Mouse (Mus musculus): ENCODE measurements around the gene Ankrd23.
"Not testable (repeated sequence)": the region's sequence is repeated elsewhere in the genome, so short reads cannot be mapped to it uniquely, and the experiment has no call there.

The Ankrd23 gene

DNA sequence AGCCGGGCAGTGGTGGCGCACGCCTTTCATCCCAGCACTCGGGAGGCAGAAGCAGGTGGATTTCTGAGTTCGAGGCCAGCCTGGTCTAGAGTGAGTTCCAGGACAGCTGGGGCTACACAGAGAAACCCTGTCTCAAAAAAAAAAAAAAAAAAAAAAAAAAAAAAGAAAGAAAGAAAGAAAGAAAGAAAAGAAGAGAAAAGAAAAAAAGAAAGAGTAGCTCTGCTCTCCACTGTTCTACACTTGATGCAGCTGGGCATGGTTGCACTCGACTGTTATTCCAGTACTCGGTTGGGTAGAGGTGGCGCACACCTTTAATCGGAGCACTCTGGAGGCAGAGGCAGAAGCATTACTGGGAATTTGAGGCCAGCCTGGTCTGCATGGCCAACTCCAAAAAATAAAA, at the start of gene Ankrd23:
Ankrd23 (minus strand) TSS at position 101 of the 400 bp plus-strand sequence.
- not testable (repeated sequence) for DNase-seq

DNA sequence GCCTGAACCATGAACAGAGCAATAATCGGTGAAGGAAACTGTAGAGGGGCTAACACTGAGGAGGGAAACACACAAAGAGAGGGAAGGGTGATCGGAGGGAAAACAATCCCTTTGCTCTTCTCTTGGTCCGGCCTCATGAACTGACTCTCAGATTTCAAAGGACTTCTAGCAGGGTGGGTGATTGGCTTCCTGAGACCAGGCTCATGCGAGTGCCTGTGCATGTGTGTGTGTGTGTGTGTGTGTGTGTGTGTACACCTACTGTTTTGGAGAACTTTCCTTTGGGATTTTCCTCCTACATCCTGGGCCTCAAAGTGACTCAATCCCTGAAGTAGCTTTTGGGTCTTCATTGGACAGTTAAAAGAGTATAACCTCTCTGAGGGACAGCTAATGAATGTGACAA, 49.6 kb upstream of the Ankrd23 start:
- DNase-seq, result no peak

DNA sequence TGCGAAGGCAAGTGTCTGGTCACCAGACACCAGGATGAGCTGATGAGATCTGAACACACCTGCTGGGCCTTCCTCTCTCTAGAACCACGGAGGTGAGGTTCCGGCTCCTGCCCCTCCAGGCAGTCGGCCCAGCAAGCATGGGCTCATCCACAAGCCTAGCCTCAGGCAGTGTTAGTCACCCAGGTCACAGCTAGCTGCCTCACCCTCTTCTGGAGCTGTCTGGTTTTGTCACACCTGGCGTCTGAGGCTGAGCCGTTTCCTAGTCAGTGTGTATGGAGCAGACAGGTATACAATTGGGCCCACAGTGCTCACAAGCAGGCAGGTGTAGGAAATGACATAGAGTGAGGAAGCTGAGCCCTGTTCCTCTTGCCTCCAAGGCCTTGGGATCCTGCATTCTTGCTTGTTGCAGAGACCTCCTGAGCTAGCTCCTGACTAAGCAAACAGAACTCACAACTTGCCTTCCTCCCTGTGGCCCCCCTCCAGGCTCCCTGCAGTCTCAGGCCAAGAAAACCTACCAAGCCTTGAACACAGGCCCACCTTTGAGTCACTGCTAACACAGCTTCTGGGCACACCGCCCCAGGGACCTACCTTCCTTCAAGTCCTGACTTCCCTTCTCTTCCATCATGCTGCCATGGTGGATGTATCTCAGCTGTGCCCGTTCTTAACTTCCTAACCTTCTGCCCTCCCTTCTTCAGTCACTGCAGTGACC, 46.9 kb upstream of the Ankrd23 start:
- DNase-seq, result no peak

DNA sequence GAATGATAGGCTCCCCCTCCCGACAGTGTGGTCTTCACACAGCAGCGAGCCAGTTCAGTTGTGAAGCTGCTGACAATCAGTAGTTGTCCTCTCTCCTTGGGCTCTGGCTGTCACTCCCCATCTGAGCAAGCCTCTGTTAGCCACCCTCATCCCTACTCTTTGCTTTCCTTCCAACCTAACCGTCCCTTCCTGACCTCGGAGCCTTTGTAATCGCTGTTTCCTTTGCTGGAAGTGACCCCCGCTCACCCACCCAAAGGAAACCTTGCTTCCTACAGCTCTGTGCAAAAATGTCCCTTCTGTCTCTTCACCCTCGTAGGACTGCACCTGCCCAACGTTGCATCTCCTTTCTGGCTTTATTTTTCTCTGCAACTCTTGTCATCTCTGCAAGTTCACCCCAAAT, 45.5 kb upstream of the Ankrd23 start:
- no peak for DNase-seq

DNA sequence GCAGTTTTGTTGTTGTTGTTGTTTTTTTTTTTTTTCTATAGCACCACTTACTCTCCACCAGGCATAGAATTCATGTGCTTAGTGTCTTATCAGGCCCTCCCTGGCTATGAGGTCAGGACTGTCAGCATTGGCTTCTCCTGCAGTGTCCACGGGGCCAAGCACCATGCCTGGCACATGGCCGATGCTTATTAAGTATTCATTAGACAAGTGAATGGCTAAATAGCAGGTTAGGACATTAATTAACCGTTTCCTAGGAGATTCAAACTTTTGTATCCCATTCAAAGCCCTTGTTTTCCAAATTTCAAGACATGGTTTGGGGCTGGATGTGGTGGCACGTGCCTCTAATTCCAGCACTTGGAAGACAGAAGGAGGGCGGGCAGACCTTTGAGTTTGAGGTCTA, 44.6 kb upstream of the Ankrd23 start:
- no peak for DNase-seq

DNA sequence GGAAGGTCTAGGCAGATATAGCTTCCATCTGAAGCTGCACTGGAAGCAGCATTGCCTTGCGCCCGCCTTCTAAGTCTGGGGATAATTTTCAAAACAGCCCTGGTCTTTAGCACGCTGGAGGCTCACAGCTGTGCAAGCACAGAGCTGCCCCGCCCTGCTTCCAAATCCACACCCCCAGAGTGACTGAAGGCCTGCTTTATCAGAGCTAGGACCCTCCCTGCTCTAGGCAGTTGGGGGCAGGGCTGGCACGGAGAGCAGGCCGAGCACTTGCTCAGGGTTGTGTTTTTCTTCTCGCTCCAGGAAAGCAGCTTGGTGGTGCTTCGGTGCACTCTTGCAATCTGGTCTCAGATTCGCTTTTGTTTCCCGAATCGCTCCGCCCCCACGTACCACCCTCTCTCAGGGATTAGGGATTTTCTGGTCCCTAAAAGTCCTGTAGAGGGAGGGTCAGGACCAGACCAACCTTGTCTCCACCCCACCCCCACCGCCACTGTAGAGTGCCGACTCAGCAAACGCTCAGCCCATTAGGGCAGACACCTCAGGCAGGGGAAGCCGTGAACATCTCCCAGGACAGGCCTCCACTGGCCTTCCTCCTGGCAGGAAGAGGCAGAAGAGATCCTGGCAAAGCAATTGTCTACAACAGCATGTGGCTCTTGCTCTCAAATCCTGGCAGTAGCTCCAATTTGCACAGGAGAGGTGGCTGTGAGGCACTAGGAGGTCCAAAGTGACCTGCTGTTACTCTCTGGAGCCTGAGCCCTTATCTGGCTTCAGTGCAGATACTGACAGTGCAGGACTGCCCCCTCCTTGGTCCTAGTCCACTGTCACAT, 43.9 kb upstream of the Ankrd23 start:
- DNase-seq, result peak; percentile 56

DNA sequence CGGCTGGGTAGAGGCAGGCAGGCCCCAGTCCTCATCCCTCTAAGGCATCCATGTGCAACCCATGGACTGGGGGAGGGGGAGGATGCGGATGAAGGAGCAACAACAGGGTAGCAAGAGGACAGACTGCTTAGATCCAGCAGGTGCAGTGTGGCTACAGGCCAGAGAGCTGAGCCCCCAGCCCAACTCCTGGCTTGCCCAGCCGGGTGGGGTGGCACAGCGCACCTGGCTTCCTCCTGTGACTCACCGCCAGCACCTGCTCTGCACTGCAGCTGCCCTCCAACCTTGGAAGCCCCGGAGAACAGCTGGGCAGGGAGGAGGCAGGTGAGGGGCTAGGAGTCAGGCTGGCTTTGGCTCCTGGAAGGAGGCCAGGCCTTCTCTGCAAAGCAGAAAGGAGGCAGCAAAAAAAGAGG, 43.3 kb upstream of the Ankrd23 start:
- peak; percentile 31 for DNase-seq

DNA sequence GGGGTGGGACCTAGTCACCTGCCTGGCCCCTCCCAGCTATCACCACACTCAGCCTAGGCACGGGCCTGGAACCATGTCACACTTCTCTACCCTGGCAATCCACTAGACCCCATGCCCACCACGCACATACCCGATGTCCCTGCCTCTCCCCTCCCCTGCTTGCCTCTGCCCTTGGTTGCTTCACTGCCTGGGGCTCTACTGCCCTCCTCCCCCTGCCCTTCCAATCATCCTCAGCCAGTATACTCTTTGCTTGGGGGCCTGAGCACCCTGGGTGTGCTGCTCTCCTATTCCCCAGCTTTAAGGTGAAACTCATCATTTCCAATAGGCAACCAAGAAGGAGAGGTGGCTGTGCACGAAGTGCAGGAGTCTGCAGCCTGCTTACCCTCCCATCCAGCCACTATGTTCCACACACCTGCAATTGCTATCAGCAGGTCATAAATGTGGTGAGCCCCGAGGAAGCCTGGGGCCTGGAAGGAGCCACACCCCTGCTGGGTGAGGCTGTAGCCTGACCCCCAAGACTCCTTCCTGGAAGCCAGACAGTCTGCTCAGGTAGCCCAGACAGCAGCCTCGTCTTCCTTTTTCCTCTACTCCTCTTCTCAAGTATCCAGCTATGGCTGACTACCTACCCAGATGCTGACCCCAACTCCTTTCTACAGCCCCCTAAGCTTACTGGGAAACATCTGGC, 40.5 kb upstream of the Ankrd23 start:
- no peak for DNase-seq

DNA sequence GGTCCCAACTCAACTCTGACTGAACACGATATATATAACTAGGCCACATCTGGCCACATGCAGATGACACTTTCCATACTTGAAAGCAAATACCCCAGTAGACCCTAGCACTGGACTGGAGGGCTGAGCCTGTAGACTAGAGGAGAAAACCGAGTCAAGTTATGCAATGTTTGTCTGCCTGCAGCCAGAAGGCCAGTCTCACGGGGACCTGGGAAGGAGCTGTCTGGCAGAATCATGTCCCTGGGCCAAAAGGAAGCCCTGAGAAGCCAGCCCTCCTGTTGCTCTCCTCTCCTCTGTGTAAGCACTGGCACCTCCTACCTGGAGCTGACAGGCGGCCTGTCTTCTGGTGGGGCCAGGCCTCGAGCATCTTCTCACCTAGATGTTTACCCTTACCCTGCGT, 38.7 kb upstream of the Ankrd23 start:
- no peak for DNase-seq

DNA sequence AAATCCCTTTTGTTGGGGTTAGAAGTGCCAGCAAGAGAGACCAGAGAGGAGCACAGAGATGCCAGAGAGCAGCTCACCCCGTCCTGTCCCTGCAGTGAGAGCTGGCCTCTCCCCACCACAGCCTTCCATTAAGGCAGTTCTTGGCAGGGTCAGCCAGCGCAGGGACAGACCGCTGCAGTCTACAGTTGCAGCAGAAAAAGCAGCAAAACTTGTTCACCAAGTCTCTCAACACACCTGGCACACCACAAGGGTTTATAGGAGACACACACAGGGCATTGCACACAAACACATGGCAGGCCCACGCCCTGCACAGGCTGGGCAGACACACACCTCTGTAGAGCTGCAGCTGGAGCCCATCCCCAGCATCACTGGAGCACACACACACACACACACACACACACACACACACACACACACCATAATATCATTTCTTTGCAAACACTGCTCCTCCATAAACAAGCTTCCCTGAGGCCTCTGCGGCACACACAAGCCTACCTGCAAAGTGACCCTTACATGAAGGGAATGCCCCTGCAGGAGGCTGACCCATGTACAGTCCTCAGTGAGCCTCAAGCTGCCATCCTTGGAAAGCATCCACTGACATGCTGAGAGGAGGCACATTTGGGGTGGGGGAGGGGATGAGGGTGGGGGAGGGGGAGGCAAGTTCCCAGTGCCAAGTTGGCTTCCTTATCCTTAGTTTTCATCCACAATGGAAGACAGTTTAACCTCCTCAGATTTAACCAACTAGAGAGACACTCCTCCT, 37.7 kb upstream of the Ankrd23 start:
- no peak for DNase-seq

DNA sequence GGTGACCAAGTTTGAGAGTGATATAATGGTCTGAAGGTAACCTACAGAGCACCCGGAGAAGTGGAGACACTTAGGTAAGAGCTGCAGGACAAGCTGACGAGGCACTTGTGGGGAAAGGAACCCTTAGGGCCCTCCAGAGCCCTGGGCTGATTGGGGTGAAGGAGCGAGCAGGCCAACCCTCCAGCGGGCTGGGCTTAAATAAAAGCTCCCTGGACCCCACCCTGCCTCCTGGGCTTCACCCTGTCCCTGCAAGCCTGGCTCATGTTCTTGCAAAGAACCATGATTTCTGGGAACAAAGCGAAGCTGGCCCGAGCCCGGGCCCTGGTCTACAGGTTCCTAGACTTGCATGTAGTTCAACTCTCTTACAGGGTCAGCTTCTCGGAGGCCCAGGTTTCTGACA, 36.8 kb upstream of the Ankrd23 start:
- DNase-seq, result no peak

DNA sequence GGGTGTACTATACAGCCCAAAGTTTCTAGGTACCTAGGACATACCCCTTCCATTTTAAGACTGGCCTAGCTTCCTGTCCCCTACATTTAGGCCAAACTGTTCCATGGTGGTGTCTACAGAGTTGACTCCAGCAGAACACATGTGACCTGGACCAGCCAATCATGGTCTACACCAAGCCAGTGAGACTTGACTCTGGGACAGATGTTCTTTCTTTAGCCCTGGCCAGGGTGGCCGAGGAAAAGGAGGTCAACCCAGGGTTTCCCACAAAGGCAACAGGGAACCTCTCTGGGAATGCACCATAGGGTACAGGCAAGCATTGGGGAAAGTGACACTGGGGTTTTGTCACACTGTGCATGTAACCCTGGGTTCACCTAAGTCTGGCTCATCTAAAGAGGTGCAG, 36.0 kb upstream of the Ankrd23 start:
- DNase-seq, result no peak

DNA sequence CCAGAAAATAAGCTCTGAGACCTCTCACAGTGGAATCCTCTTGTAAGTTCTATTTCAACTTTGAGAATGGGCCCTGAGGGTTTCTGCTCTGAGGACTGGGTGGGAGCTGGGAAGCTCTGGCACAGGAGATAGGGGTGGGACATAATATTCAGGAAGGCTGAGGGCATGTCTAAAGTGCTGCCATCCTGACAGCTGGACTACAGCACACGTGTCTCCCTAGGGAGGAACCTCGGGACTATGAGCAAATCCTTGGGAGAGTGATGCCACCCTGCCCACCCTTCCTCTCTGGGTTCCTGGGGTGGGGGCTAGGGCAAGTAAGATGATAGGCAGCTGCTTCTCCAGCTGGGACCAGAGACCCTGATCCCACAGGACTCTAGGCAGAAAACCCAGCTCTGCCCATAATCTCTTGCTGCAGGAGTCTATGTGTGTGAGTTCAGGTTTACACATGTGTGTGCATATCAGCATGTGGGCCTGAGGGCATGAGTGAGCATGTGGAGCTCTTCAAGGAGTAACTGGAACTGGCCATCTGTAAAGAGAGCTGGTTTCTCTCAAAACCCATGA, 35.5 kb upstream of the Ankrd23 start:
- DNase-seq, result no peak

DNA sequence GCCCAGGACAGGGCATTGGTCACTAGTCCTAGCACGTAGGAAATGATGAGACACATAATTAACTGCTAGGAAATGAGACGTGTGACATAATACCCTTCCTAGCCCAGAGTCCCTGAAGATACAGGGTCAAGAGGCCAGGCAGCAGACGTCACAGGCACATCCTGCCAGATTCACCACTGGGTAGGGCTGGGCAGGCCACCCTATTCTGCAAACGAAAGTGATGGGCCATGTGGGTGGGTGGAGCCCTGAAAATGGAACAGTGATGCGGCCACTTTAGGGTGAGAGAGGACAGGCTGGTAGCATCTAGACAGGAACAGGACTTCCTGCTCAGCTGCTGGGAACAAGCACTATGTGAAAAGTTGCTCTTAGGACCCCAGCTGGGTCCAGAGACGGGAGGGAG, 34.9 kb upstream of the Ankrd23 start:
- no peak for DNase-seq

DNA sequence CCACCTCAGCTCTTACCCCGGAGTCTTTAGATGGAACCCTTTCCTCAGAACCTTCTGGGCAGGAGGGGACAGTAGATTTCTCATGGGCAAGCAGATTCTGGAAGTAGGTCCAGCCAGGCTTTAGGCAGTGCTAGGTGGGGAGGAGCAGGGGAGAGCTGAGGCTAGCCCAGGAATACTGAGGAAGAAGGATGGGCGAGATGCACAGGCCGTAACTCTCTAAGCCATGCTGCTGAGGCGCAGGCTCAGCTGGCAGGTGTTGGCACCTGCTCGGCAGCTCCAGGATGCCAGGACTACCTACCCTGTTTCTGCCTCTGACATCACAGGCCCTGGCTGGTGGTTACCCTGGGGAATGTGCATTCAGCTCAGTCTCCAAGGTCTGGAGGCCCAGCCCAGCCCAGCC, 33.6 kb upstream of the Ankrd23 start:
- DNase-seq, result no peak

DNA sequence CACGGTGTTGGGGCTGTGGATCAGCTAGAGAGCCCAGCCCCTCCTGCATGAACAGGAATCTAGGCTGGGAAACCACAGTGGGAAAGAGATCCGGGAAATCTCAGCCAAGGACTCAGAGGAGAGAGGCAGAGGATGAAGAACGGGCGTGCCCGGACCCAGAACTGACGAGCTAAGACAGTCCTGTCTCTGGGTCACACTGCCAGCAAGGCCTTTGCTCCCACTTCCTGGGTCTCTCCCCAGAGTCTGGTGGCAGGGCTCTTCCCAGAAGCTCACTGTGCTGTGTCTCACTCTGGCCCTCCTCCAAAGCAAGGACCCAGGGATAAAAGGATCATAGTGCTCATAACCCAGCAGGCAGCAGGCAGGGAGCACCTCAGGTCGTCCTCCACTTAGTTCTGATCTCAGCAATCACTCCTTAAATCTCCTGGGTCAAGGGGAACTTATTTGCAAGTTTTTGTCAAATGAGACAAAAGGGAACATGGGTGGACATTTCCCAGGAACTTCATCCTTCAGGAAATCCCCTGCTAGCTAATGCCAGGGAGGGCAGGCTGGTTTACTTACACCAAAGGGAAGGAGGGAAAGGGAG, 33.1 kb upstream of the Ankrd23 start:
- no peak for DNase-seq

DNA sequence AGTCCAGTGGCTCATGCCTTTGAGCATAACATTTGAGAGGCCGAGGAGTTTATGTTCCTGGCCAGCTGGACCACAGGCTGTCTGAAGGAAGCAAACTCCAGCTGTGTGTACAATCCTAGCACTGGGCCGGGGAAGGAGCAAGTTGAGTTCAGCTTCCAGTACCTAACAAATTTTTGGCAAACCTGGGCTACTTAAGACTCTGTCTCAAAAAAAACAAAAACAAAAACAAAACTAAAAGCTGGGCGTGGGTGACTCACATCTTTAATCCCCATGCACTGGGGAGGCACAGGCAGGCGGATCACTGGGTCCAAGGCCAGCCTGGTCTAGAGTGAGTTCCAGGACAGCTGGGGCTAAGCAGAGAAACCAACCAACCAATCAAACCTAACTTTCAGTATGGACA, 32.1 kb upstream of the Ankrd23 start:
- DNase-seq, result no peak

DNA sequence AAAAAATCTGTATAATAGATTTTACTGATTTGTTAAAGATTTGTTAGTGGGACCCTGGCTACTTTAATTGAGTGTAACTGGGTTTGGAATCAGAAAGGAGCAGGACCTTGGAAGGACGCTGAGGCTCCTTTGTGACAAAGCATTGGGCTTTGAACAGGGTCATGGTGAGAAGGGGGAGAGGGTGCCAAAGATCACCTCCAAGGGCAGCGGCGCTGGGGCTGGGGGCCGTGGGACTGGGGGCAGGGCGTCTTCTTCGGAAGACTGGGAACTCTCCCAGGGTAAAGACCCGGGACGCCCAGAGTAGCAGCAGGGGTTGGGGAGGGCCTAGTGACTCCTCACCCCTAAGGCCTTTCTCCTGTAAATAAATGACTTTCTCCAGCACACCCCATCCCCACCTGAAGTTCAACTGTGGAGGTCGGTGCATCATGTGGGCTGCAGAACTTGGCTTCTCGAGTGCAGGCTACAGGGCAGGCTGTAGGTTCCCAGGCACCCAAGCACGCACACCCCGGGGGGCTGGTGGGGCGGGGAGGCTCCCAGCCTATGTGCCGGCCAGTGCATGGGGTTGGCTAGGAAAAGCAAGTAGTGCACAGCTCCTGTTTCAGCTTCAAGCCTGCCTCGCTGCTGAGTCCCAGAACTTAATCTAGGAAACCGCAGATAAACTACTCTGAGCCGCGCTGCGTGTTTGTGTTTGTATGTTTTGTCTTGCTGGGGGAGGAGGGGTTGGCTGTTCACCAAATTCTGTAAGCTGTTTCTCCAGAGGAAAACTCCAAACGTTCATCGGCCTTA, 31.3 kb upstream of the Ankrd23 start:
- no peak for DNase-seq

DNA sequence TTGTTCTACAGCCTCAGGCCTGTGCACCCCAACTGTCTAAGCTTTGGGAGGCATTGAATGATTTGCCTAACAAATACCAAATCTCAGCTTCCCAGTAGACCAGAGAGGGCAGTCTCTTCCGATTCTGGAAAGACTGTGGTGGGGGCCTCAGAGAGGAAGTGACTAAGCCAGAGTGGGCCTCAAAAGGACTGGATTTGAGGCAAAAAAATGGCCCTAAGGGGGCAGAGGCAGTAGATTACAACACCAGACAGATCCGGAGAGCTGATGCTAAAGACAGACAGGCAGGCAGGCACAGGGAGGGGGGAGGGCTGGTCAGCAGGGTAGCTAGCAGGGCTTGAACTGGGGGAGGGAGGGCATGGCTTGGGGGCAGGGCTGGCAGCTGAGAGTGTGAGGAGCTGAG, 29.7 kb upstream of the Ankrd23 start:
- DNase-seq, result no peak

DNA sequence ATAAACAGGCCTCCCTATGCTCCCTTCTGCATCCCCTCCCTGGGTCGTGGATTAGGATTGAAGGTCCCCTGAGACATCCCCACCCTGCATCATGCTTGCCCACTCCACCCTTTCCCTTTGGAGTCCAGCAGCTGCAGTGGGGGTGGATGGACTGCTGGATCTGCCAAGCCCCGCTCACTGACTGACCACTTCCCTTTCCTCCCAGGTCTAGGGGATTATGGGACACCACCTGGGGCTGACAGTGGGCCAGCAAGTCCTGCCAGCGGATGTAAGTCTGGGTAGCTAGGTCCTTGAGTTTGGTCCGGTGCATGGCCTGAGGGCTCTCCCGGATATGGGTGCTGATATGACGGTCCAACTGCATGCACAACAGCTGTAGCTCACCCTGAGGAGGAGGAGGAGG, 27.4 kb upstream of the Ankrd23 start:
- DNase-seq, result no peak

DNA sequence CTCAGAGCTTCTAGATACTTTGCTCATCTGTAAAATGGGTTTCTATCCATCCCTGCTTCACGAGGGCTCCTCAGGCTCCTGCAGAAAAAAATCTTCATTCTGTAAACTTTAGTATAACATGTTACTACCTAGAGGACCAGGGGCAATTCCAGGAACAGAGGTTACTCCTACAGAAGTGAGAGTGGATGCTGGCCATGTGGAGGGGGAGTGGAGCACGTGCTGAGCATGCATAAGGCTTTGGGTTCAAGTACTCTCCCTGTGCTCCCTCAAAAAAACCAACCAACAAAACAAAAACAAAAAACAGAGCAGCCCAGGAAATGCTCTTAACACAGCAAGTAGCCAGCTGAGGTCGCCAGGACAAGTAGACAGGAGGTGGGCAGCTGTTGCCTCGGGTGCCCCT, 26.9 kb upstream of the Ankrd23 start:
- no peak for DNase-seq

DNA sequence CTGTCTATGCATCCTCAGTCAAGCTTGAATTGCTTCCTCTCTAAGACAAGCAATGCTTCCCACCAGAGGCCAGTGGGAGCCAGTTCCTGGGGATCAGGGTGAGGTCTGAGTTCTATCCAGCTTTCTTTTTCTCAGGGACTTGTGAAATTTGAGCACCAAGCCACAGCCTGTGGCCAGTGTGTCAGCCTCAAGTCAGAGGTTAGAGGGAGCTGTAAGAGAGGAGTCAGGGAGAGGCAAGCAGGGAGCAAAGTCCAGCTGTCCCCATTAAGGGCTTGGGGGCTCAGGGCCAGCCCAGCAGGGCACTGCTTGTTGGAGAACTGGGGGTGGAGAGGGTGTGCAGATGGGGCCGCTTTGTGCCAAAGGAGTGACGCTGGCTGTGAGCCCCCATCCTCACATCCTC, 26.5 kb upstream of the Ankrd23 start:
- no peak for DNase-seq
